Mouse (Mus musculus): ENCODE data around the gene Dclre1a.

Gene Dclre1a

GRCm38 (mm10) chr19:56547456-56548229 lies at the start of gene Dclre1a:
TSS of gene Dclre1a (minus strand) at chr19:56548222.
- DNase-seq (ENCODE audit: low read depth, low spot score), result peak; percentile 88

- no peak for DNase-seq (ENCODE audit: low read depth, low spot score)
Observed at GRCm38 (mm10) chr19:56592472-56592871, 44.5 kb upstream of the Dclre1a start.

- no peak for DNase-seq (ENCODE audit: low read depth, low spot score)
Observed at GRCm38 (mm10) chr19:56590250-56590649, 42.2 kb upstream of the Dclre1a start.

- DNase-seq (ENCODE audit: low read depth, low spot score), result no peak
Observed at GRCm38 (mm10) chr19:56589455-56589854, 41.4 kb upstream of the Dclre1a start.

- no peak for DNase-seq (ENCODE audit: low read depth, low spot score)
Observed at GRCm38 (mm10) chr19:56589008-56589407, 41.0 kb upstream of the Dclre1a start.

- no peak for DNase-seq (ENCODE audit: low read depth, low spot score)
Observed at GRCm38 (mm10) chr19:56588205-56588626, 40.2 kb upstream of the Dclre1a start.

- DNase-seq (ENCODE audit: low read depth, low spot score), result no peak
Observed at GRCm38 (mm10) chr19:56586320-56586719, 38.3 kb upstream of the Dclre1a start.

GRCm38 (mm10) chr19:56584288-56584687 lies 36.3 kb upstream of the Dclre1a start:
- DNase-seq (ENCODE audit: low read depth, low spot score), result no peak

GRCm38 (mm10) chr19:56583785-56584184 lies 35.8 kb upstream of the Dclre1a start:
- no peak for DNase-seq (ENCODE audit: low read depth, low spot score)

- DNase-seq (ENCODE audit: low read depth, low spot score), result no peak
Observed at GRCm38 (mm10) chr19:56581981-56582380, 34.0 kb upstream of the Dclre1a start.

GRCm38 (mm10) chr19:56577801-56578200 lies 29.8 kb upstream of the Dclre1a start:
- no peak for DNase-seq (ENCODE audit: low read depth, low spot score)

GRCm38 (mm10) chr19:56573184-56573583 lies 25.2 kb upstream of the Dclre1a start:
- no peak for DNase-seq (ENCODE audit: low read depth, low spot score)

GRCm38 (mm10) chr19:56571913-56572312 lies 23.9 kb upstream of the Dclre1a start:
- no peak for DNase-seq (ENCODE audit: low read depth, low spot score)

- no peak for DNase-seq (ENCODE audit: low read depth, low spot score)
Observed at GRCm38 (mm10) chr19:56571234-56571633, 23.2 kb upstream of the Dclre1a start.

GRCm38 (mm10) chr19:56570781-56571180 lies 22.8 kb upstream of the Dclre1a start:
- no peak for DNase-seq (ENCODE audit: low read depth, low spot score)

GRCm38 (mm10) chr19:56566940-56567339 lies 18.9 kb upstream of the Dclre1a start:
- no peak for DNase-seq (ENCODE audit: low read depth, low spot score)

GRCm38 (mm10) chr19:56566041-56566440 lies 18.0 kb upstream of the Dclre1a start:
- DNase-seq (ENCODE audit: low read depth, low spot score), result peak; percentile 38

GRCm38 (mm10) chr19:56565358-56565757 lies 17.3 kb upstream of the Dclre1a start:
- peak; percentile 23 for DNase-seq (ENCODE audit: low read depth, low spot score)

GRCm38 (mm10) chr19:56563469-56563868 lies 15.4 kb upstream of the Dclre1a start:
- no peak for DNase-seq (ENCODE audit: low read depth, low spot score)

GRCm38 (mm10) chr19:56562433-56563138 lies 14.6 kb upstream of the Dclre1a start:
- no peak for DNase-seq (ENCODE audit: low read depth, low spot score)

GRCm38 (mm10) chr19:56555972-56556371 lies 8.0 kb upstream of the Dclre1a start:
- DNase-seq (ENCODE audit: low read depth, low spot score), result peak; percentile 80

- peak; percentile 25 for DNase-seq (ENCODE audit: low read depth, low spot score)
Observed at GRCm38 (mm10) chr19:56553177-56553576, 5.2 kb upstream of the Dclre1a start.

Measured in A20 (cell line).